Mouse (Mus musculus) liver, adult 2 months (tissue): ENCODE measurements around the gene Serinc5. TPM values are rescaled to one million over a fixed set of nuclear protein-coding genes. Genes with fewer than 3 reads are reported as not detected.
A peak's percentile ranks its signal among the peaks of the same experiment; 100 is the strongest.

Experiments used
- DNase-seq: peaks from one replicate; pipeline ENCODE4 v3.0.0-alpha.2; 2011; ENCODE audit warnings: low read depth, low spot score; ENCODE audit errors: extremely low read depth
- H3K27ac ChIP-seq: fragments of 200-500 bp; replicated peaks from 2 replicates; pipeline ENCODE4 v1.5.1; 2012; ENCODE audit warnings: low read depth, mild to moderate bottlenecking, control low read depth, inconsistent platforms, low read length; ENCODE audit not compliant: insufficient read depth
- H3K27me3 ChIP-seq: fragments of 200-500 bp; 2 replicates; pipeline ENCODE4 v1.6.1; 2012; ENCODE audit warnings: mild to moderate bottlenecking, moderate library complexity, low read length, inconsistent platforms; ENCODE audit not compliant: control insufficient read depth, insufficient read depth
- H3K36me3 ChIP-seq: fragments of 200-500 bp; 2 replicates; pipeline ENCODE4 v1.6.1; 2012; ENCODE audit warnings: low read length, inconsistent platforms; ENCODE audit not compliant: control insufficient read depth, insufficient read depth
- H3K4me1 ChIP-seq: fragments of 200-500 bp; 2 replicates; pipeline ENCODE4 v1.6.1; 2011; ENCODE audit warnings: low read length; ENCODE audit not compliant: control insufficient read depth, insufficient read depth
- H3K4me3 ChIP-seq: fragments of 200-500 bp; 2 replicates; pipeline ENCODE4 v1.5.1; 2011; ENCODE audit warnings: low read depth, mild to moderate bottlenecking, control low read depth, low read length, moderate library complexity; ENCODE audit not compliant: insufficient read depth
- H3K79me2 ChIP-seq: fragments of 200-500 bp; 2 replicates; pipeline ENCODE4 v1.6.1; 2012; ENCODE audit warnings: inconsistent platforms, mild to moderate bottlenecking, low read length, moderate library complexity; ENCODE audit not compliant: control insufficient read depth, insufficient read depth
- H3K9ac ChIP-seq: fragments of 200-500 bp; 2 replicates; pipeline ENCODE4 v1.6.1; 2012; ENCODE audit warnings: low read depth, mild to moderate bottlenecking, control low read depth, inconsistent platforms, low read length
- CTCF ChIP-seq: fragments of 200-500 bp; IDR thresholded peaks from 2 replicates; pipeline ENCODE4 v1.5.1; 2011; ENCODE audit warnings: low read depth, low read length, control low read depth
- POLR2A ChIP-seq: fragments of 200-500 bp; IDR thresholded peaks from 2 replicates; pipeline ENCODE4 v1.6.1; 2011; ENCODE audit warnings: low read length, control low read depth; ENCODE audit not compliant: insufficient read depth; ENCODE audit errors: extremely low read depth
- WGBS: fragments of 180-500 bp; shearing (Covaris S2); methylation state at CpG from one replicate; pipeline ENCODE4 v1.1.7; 2018; 5-methylcytosine and 5-hydroxymethylcytosine counted together
- polyA plus RNA-seq: library from polyadenylated mRNA; depleted of rRNA; stranded (reverse); fragments of >200 nt; gene quantifications from 2 replicates; pipeline ENCODE4 v1.2.3, GENCODE M21; 2012
- total RNA-seq: library from RNA; depleted of rRNA; stranded (reverse); fragments of >200 nt; gene quantifications from 2 replicates; pipeline ENCODE4 v1.2.3, GENCODE M21; 2014

Serinc5 gene
- total and polyA plus RNA-seq, 2 experiments = 14.3 to 18.0 TPM

- WGBS = 84% methylated on average over 6 of the region's 6 CpGs
Observed at GRCm38 (mm10) chr13:92731811-92732210, 120.9 kb downstream of the Serinc5 start.

GRCm38 (mm10) chr13:92732836-92733235 is 121.9 kb downstream of the Serinc5 start:
- no peaks in the 10 kb centered on the region for H3K4me1 ChIP-seq
- H3K27ac ChIP-seq = no peak overlapping the region
- TF ChIP-seq CTCF (no peak), POLR2A (no peak)
- WGBS = 87% methylated on average over 5 of the region's 5 CpGs
- no peaks in the 10 kb centered on the region for H3K79me2 ChIP-seq
- DNase-seq = no peak
- no peak overlapping the region for H3K9ac ChIP-seq
- no peaks in the 10 kb centered on the region for H3K36me3 ChIP-seq
- no peaks in the 10 kb centered on the region for H3K27me3 ChIP-seq
- no peak overlapping the region for H3K4me3 ChIP-seq

More at GRCm38 (mm10) chr13:92731811-92732210, 120.9 kb downstream of the Serinc5 start:
- H3K4me3 ChIP-seq = no peak overlapping the region
- no peak for TF ChIP-seq CTCF
- TF ChIP-seq POLR2A = no peak
- no peak overlapping the region for H3K9ac ChIP-seq
- H3K27ac ChIP-seq = no peak overlapping the region
- no peaks in the 10 kb centered on the region for H3K79me2 ChIP-seq
- H3K27me3 ChIP-seq = no peaks in the 10 kb centered on the region
- no peak for DNase-seq
- H3K4me1 ChIP-seq = no peaks in the 10 kb centered on the region
- no peaks in the 10 kb centered on the region for H3K36me3 ChIP-seq

- TF ChIP-seq CTCF (peak; percentile 73), POLR2A (no peak)
- WGBS = 43% methylated on average over 9 of the region's 9 CpGs
- no peak for DNase-seq
Observed at GRCm38 (mm10) chr13:92733252-92733651, 122.4 kb downstream of the Serinc5 start.

GRCm38 (mm10) chr13:92733741-92734140 is 122.8 kb downstream of the Serinc5 start:
- Histone ChIP-seq H3K4me1 (no peaks in the 10 kb centered on the region), H3K36me3 (no peaks in the 10 kb centered on the region), H3K27me3 (no peaks in the 10 kb centered on the region), H3K79me2 (no peaks in the 10 kb centered on the region), H3K27ac (no peak overlapping the region), H3K9ac (no peak overlapping the region), H3K4me3 (no peak overlapping the region)
- no peak for TF ChIP-seq POLR2A
- TF ChIP-seq CTCF = no peak
- no peak for DNase-seq
- WGBS = 93% methylated on average over 11 of the region's 11 CpGs

More at GRCm38 (mm10) chr13:92733252-92733651, 122.4 kb downstream of the Serinc5 start:
- Histone ChIP-seq H3K27ac (no peak overlapping the region), H3K36me3 (no peaks in the 10 kb centered on the region), H3K4me1 (no peaks in the 10 kb centered on the region), H3K27me3 (no peaks in the 10 kb centered on the region), H3K79me2 (no peaks in the 10 kb centered on the region), H3K4me3 (no peak overlapping the region), H3K9ac (no peak overlapping the region)

GRCm38 (mm10) chr13:92735693-92736092 is 124.8 kb downstream of the Serinc5 start:
- no peak for DNase-seq
- Histone ChIP-seq H3K27me3 (no peaks in the 10 kb centered on the region), H3K27ac (no peak overlapping the region), H3K9ac (no peak overlapping the region), H3K4me3 (no peak overlapping the region), H3K4me1 (no peaks in the 10 kb centered on the region), H3K36me3 (no peaks in the 10 kb centered on the region), H3K79me2 (no peaks in the 10 kb centered on the region)
- WGBS = 78% methylated on average over 1 of the region's 1 CpGs
- TF ChIP-seq CTCF = no peak
- no peak for TF ChIP-seq POLR2A

GRCm38 (mm10) chr13:92736516-92737300 is 125.8 kb downstream of the Serinc5 start:
- H3K27ac ChIP-seq = no peak overlapping the region
- no peak for DNase-seq
- TF ChIP-seq CTCF (no peak), POLR2A (no peak)
- no peaks in the 10 kb centered on the region for H3K4me1 ChIP-seq
- no peaks in the 10 kb centered on the region for H3K79me2 ChIP-seq
- no peaks in the 10 kb centered on the region for H3K36me3 ChIP-seq
- no peak overlapping the region for H3K9ac ChIP-seq
- H3K27me3 ChIP-seq = no peaks in the 10 kb centered on the region
- H3K4me3 ChIP-seq = no peak overlapping the region
- 86% methylated on average over 11 of the region's 11 CpGs for WGBS
